ENCODE assay signal across 7 mouse cellular contexts in genomic region chr17:23675127-23675526, GRCm38 (mm10). TPM values are rescaled to one million over a fixed set of nuclear protein-coding genes. Genes with fewer than 3 reads are reported as not detected.
DNase-seq lines count a peak whose midpoint lies in the region; ATAC-seq and TF ChIP-seq lines count a peak whose summit lies in the region.

No protein-coding gene starts in this region.

- peak; percentile 91 for DNase-seq in adrenal gland, adult 2 months
- peak; percentile 50 to 59 for DNase-seq in gastrocnemius, adult 8-10 months (ENCODE audit: low spot score in 2 of 2)
- DNase-seq in lung, postnatal 25 days (ENCODE audit: low spot score): peak; percentile 48
- DNase-seq in thymus, postnatal 10 days (ENCODE audit: low spot score in 2 of 2): no peak
- DNase-seq in left cerebral cortex, postnatal 4 days: no peak

- WGBS in intestine, embryonic 16.5 days: 32% methylated on average over 5 of the region's 5 CpGs

- ATAC-seq in intestine, embryonic 16.5 days: no peak

- H3K4me3 ChIP-seq in E14TG2a.4 (replicated peaks; ENCODE audit: low read length): peak overlapping the region; percentile 89
- no peak overlapping the region for H3K4me3 ChIP-seq in intestine, embryonic 16.5 days (ENCODE audit: low read length)

- peaks cover 27% of the 10 kb centered on the region for H3K36me3 ChIP-seq in E14TG2a.4 (ENCODE audit: insufficient read depth, low read length)
- H3K36me3 ChIP-seq in intestine, embryonic 16.5 days (ENCODE audit: control insufficient read depth, insufficient read depth, low read length): peaks cover 2% of the 10 kb centered on the region

- H3K4me2 ChIP-seq in intestine, embryonic 16.5 days (ENCODE audit: low read depth, low read length): peak overlapping the region; percentile 97; the same call in 1 of the 2 replicates

- TF ChIP-seq CTCF in E14TG2a.4 (conservative IDR thresholded peaks at IDR 0.05; ENCODE audit: low read length): no peak

- H3K9ac ChIP-seq in intestine, embryonic 16.5 days (ENCODE audit: low read depth, low read length): peak overlapping the region; percentile 71

- H3K27ac ChIP-seq in intestine, embryonic 16.5 days (ENCODE audit: low read length): peak overlapping the region; percentile 46

- peaks cover 35% of the 10 kb centered on the region for H3K27me3 ChIP-seq in E14TG2a.4 (ENCODE audit: insufficient read depth, low read length)
- H3K27me3 ChIP-seq in intestine, embryonic 16.5 days (replicated peaks; ENCODE audit: control insufficient read depth, insufficient read depth, low read length): peaks cover 14% of the 10 kb centered on the region; the same call in 1 of the 2 replicates

- peaks cover 88% of the 10 kb centered on the region for H3K4me1 ChIP-seq in E14TG2a.4 (replicated peaks; ENCODE audit: low read depth, low read length)
- H3K4me1 ChIP-seq in intestine, embryonic 16.5 days (ENCODE audit: control insufficient read depth, insufficient read depth, low read length): peaks cover 35% of the 10 kb centered on the region

- no peaks in the 10 kb centered on the region for H3K9me3 ChIP-seq in E14TG2a.4 (ENCODE audit: low read length)
- H3K9me3 ChIP-seq in intestine, embryonic 16.5 days (ENCODE audit: control insufficient read depth, low read length): no peaks in the 10 kb centered on the region

- intact Hi-C loops in left cerebral cortex, postnatal 4 days (cut with DNase I): no loop called here

RNA-seq across cellular contexts. Expression of gene Thoc6, which starts 1.4 kb away (rescaled TPM):
- total RNA-seq in adrenal gland, adult 2 months (2021): 10 to 100 TPM; 19.5 to 36.7 TPM
- 28.1 and 30.6 TPM in 2 replicates for polyA plus RNA-seq in adrenal gland, adult 2 months (2012; rRNA removed)
- 1 to 10 TPM; 6.7 to 7.9 (median 7.3) TPM for total RNA-seq in gastrocnemius, adult 8-10 months (2022)
- polyA plus RNA-seq in intestine, embryonic 16.5 days (2015; fragmentation: Nextera tagmentation; extraction: Ambion mirVana): 42.4 and 46.1 TPM in 2 replicates
- total RNA-seq in left cerebral cortex, postnatal 4 days (2021): 10 to 100 TPM; 14.3 to 16.2 TPM

RNA-seq across cellular contexts. Expression of gene Hcfc1r1, which starts 1.7 kb away (rescaled TPM):
- 100 to 1,000 TPM; 170 to 228 TPM for total RNA-seq in adrenal gland, adult 2 months (2021)
- polyA plus RNA-seq in adrenal gland, adult 2 months (2012; rRNA removed): 747 and 838 TPM in 2 replicates
- 100 to 1,000 TPM; 108 to 127 (median 120) TPM for total RNA-seq in gastrocnemius, adult 8-10 months (2022)
- polyA plus RNA-seq in intestine, embryonic 16.5 days (2015; fragmentation: Nextera tagmentation; extraction: Ambion mirVana): 81.0 and 87.3 TPM in 2 replicates
- 100 to 1,000 TPM; 119 to 126 TPM for total RNA-seq in left cerebral cortex, postnatal 4 days (2021)

RNA-seq across cellular contexts. Expression of gene Tnfrsf12a, which starts 2.1 kb away (rescaled TPM):
- 100 to 1,000 TPM; 147 to 270 TPM for total RNA-seq in adrenal gland, adult 2 months (2021)
- polyA plus RNA-seq in adrenal gland, adult 2 months (2012; rRNA removed): 83.4 and 96.8 TPM in 2 replicates
- 10 to 100 TPM; 26.6 to 49.4 (median 30.1) TPM for total RNA-seq in gastrocnemius, adult 8-10 months (2022)
- polyA plus RNA-seq in intestine, embryonic 16.5 days (2015; fragmentation: Nextera tagmentation; extraction: Ambion mirVana): 19.3 and 22.8 TPM in 2 replicates
- 1 to 10 TPM; 1.3 to 1.9 TPM for total RNA-seq in left cerebral cortex, postnatal 4 days (2021)

RNA-seq across cellular contexts. Expression of gene Cldn6, which starts 3.9 kb away (rescaled TPM):
- not detected for total RNA-seq in adrenal gland, adult 2 months (2021)
- not detected in 2 replicates for polyA plus RNA-seq in adrenal gland, adult 2 months (2012; rRNA removed)
- total RNA-seq in gastrocnemius, adult 8-10 months (2022): not detected
- polyA plus RNA-seq in intestine, embryonic 16.5 days (2015; fragmentation: Nextera tagmentation; extraction: Ambion mirVana): 18.9 and 23.3 TPM in 2 replicates
- total RNA-seq in left cerebral cortex, postnatal 4 days (2021): under 1 TPM in 1 of 2 experiments, not detected in 1; 0.24 TPM

RNA-seq across cellular contexts. Expression of gene Cldn9, which starts 8.7 kb away (rescaled TPM):
- under 1 TPM in 1 of 2 experiments, not detected in 1; 0.21 TPM for total RNA-seq in adrenal gland, adult 2 months (2021)
- polyA plus RNA-seq in adrenal gland, adult 2 months (2012; rRNA removed): 0.09 and 0.13 TPM in 2 replicates
- total RNA-seq in gastrocnemius, adult 8-10 months (2022): under 1 TPM in 1 of 4 experiments, not detected in 3; 0.36 TPM
- polyA plus RNA-seq in intestine, embryonic 16.5 days (2015; fragmentation: Nextera tagmentation; extraction: Ambion mirVana): 1.8 and 1.9 TPM in 2 replicates
- total RNA-seq in left cerebral cortex, postnatal 4 days (2021): under 1 TPM in 1 of 2 experiments, not detected in 1; 0.32 TPM

Comparison
In these comparisons a context has a peak if more than half of its experiments do, and no peak if none do; other contexts are left out.
1. DNase-seq: peak in adrenal gland, adult 2 months (single experiment), gastrocnemius, adult 8-10 months (2 of 2) and lung, postnatal 25 days (single experiment); none in thymus, postnatal 10 days (0 of 2) and left cerebral cortex, postnatal 4 days (single experiment).
2. RNA of gene Tnfrsf12a, which starts 2.1 kb away (total RNA-seq): 147 to 270 TPM in adrenal gland, adult 2 months and 26.6 to 49.4 TPM in gastrocnemius, adult 8-10 months; 1.3 to 1.9 TPM in left cerebral cortex, postnatal 4 days; every median in the first group is over 4 times any median in the second.